Comparison of ENCODE assay signal across 21 mouse cellular contexts in the genomic region with DNA sequence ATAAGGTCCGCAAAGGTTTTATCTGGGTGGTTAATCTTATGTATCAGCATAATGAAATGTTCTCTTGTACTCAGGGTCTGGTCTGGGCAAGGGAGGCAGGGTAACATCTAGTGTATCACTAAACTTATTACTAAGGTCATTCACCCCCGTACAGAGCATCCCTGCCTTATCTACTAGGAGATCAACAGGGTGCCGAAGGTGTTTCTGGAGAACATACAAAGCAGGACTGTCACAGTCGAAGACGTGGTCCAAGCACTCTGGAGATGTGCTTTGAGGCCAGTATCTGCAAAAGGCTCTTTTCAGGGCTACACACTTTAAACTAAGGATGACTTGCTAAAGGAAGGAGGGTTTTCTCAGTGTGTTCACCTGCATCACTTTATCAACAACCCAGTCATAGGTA. TPM values are rescaled to one million over a fixed set of nuclear protein-coding genes. Genes with fewer than 3 reads are reported as not detected.
DNase-seq lines count a peak whose midpoint lies in the region; ATAC-seq and TF ChIP-seq lines count a peak whose summit lies in the region.
"Had no signal": no experiment of that assay in that cellular context is flagged by ENCODE, and none has a peak within 500 bp of the region (broad histone marks: within the 10 kb centered on the region; RNA-seq: fewer than 3 reads in every experiment).

No protein-coding gene starts in this region.

- peaks cover 53% of the 10 kb centered on the region for H3K4me1 ChIP-seq in erythroblast, embryonic 14.5 days (ENCODE audit: control insufficient read depth)
- peaks cover 14% of the 10 kb centered on the region for H3K4me1 ChIP-seq in kidney, embryonic 15.5 days
- peaks cover 25% of the 10 kb centered on the region for H3K4me1 ChIP-seq in embryonic facial prominence, embryonic 10.5 days
- H3K4me1 ChIP-seq in liver, embryonic 14.5 days (replicated peaks; ENCODE audit: control insufficient read depth in 2 of 2, insufficient read depth in 2 of 2, low read length in 1 of 2): peaks cover 5 to 15% of the 10 kb centered on the region in 2 experiments
- peaks cover 2% of the 10 kb centered on the region; the same call in 1 of the 2 replicates for H3K4me1 ChIP-seq in thymus, adult 2 months (replicated peaks; ENCODE audit: control insufficient read depth, insufficient read depth, low read length)

- no peaks in the 10 kb centered on the region for H3K9me3 ChIP-seq in erythroblast, embryonic 14.5 days (ENCODE audit: control insufficient read depth, low read length)
- H3K9me3 ChIP-seq in kidney, embryonic 15.5 days (replicated peaks): no peaks in the 10 kb centered on the region
- no peaks in the 10 kb centered on the region for H3K9me3 ChIP-seq in embryonic facial prominence, embryonic 10.5 days
- H3K9me3 ChIP-seq in liver, embryonic 14.5 days (ENCODE audit: control insufficient read depth, low read length): no peaks in the 10 kb centered on the region
- H3K9me3 ChIP-seq: heart, embryonic 13.5 days; neural tube, embryonic 12.5 days; stomach, embryonic 15.5 days had no signal

- ATAC-seq in erythroblast, adult 5-6 weeks (replicated peaks; ENCODE audit: low FRiP score, poor library complexity, severe bottlenecking): no peak
- ATAC-seq in kidney, embryonic 15.5 days (replicated peaks; ENCODE audit: low FRiP score): no peak
- no peak for ATAC-seq in liver, embryonic 14.5 days (ENCODE audit: insufficient read depth)

- no peak overlapping the region for H3K9ac ChIP-seq in kidney, embryonic 15.5 days
- H3K9ac ChIP-seq in liver, embryonic 14.5 days (replicated peaks): peak overlapping the region; percentile 28; the same call in 1 of the 2 replicates
- H3K9ac ChIP-seq: heart, embryonic 13.5 days; neural tube, embryonic 12.5 days; stomach, embryonic 15.5 days had no signal

- H3K4me2 ChIP-seq in kidney, embryonic 15.5 days: no peak overlapping the region
- peak overlapping the region; percentile 60 for H3K4me2 ChIP-seq in liver, embryonic 14.5 days (ENCODE audit: low read depth)
- H3K4me2 ChIP-seq: heart, embryonic 13.5 days; neural tube, embryonic 12.5 days; stomach, embryonic 15.5 days had no signal

- H3K36me3 ChIP-seq in erythroblast, embryonic 14.5 days (ENCODE audit: control insufficient read depth): no peaks in the 10 kb centered on the region
- H3K36me3 ChIP-seq in kidney, embryonic 15.5 days: no peaks in the 10 kb centered on the region
- no peaks in the 10 kb centered on the region for H3K36me3 ChIP-seq in embryonic facial prominence, embryonic 10.5 days (replicated peaks)
- no peaks in the 10 kb centered on the region for H3K36me3 ChIP-seq in liver, embryonic 14.5 days (replicated peaks; ENCODE audit: control insufficient read depth, insufficient read depth, low read depth)
- H3K36me3 ChIP-seq in thymus, adult 2 months (ENCODE audit: control insufficient read depth, insufficient read depth, low read length): no peaks in the 10 kb centered on the region
- H3K36me3 ChIP-seq: heart, embryonic 13.5 days; neural tube, embryonic 12.5 days; stomach, embryonic 15.5 days had no signal

- no peak for TF ChIP-seq POLR2A in thymus, adult 2 months (IDR thresholded peaks at IDR 0.05; ENCODE audit: control insufficient read depth, extremely low read depth, insufficient read depth, low read length, poor library complexity)

- no peak for DNase-seq in kidney, postnatal 25 days
- DNase-seq in embryonic facial prominence, embryonic 10.5 days (ENCODE audit: low spot score): no peak
- no peak for DNase-seq in liver, embryonic 14.5 days (ENCODE audit: low read depth in 3 of 3, low spot score in 3 of 3)
- DNase-seq in thymus, adult 2 months: no peak
- no peak for DNase-seq in adrenal gland, adult (ENCODE audit: inconsistent age in 2 of 2, low spot score in 1 of 2)
- DNase-seq: adrenal gland, adult 8-10 months; cerebellum, postnatal 25 days; gastrocnemius, postnatal 25 days; heart, postnatal 4 days; kidney, adult 2 months; lung, adult 18-20 months; spleen, adult 18-20 months; thymus, postnatal 14 days had no signal

- peak overlapping the region; percentile 54 for H3K27ac ChIP-seq in kidney, embryonic 15.5 days
- H3K27ac ChIP-seq in embryonic facial prominence, embryonic 10.5 days (replicated peaks): peak overlapping the region; percentile 75
- peak overlapping the region; percentile 89 for H3K27ac ChIP-seq in liver, embryonic 14.5 days
- H3K27ac ChIP-seq in thymus, adult 2 months (ENCODE audit: control insufficient read depth, insufficient read depth, low read length): no peak overlapping the region
- H3K27ac ChIP-seq: heart, embryonic 13.5 days; neural tube, embryonic 12.5 days had no signal

- TF ChIP-seq EP300 in liver, embryonic 14.5 days (IDR thresholded peaks at IDR 0.05; ENCODE audit: low read depth): no peak

- TF ChIP-seq CTCF in liver, embryonic 14.5 days (IDR thresholded peaks at IDR 0.05; ENCODE audit: low read depth): no peak
- no peak for TF ChIP-seq CTCF in thymus, adult 2 months (IDR thresholded peaks at IDR 0.05; ENCODE audit: borderline replicate concordance, control insufficient read depth, extremely low read depth, insufficient read depth, low read length, poor library complexity)

- no peaks in the 10 kb centered on the region for H3K27me3 ChIP-seq in erythroblast, embryonic 14.5 days (ENCODE audit: control insufficient read depth)
- H3K27me3 ChIP-seq in kidney, embryonic 15.5 days: no peaks in the 10 kb centered on the region
- no peaks in the 10 kb centered on the region for H3K27me3 ChIP-seq in embryonic facial prominence, embryonic 10.5 days (replicated peaks; ENCODE audit: low read depth, poor library complexity, severe bottlenecking)
- no peaks in the 10 kb centered on the region for H3K27me3 ChIP-seq in liver, embryonic 14.5 days (ENCODE audit: control insufficient read depth, insufficient read depth, low read length)
- no peaks in the 10 kb centered on the region for H3K27me3 ChIP-seq in thymus, adult 2 months (ENCODE audit: control insufficient read depth, insufficient read depth, low read length)
- H3K27me3 ChIP-seq: CH12.LX; heart, embryonic 13.5 days; neural tube, embryonic 12.5 days; stomach, embryonic 15.5 days had no signal

- peak overlapping the region; percentile 58 for H3K4me3 ChIP-seq in erythroblast, embryonic 14.5 days (replicated peaks)
- no peak overlapping the region for H3K4me3 ChIP-seq in kidney, embryonic 15.5 days (replicated peaks)
- 0 out of 2 replicates have a peak overlapping the region, but pooled peaks have one; percentile 3 for H3K4me3 ChIP-seq in embryonic facial prominence, embryonic 10.5 days
- no peak overlapping the region for H3K4me3 ChIP-seq in liver, embryonic 14.5 days (ENCODE audit: insufficient read depth in 1 of 2, low read depth in 2 of 2, low read length in 2 of 2)
- no peak overlapping the region for H3K4me3 ChIP-seq in thymus, adult 2 months (ENCODE audit: control insufficient read depth, insufficient read depth, low read length)
- H3K4me3 ChIP-seq: heart, embryonic 13.5 days; neural tube, embryonic 12.5 days; stomach, embryonic 15.5 days had no signal

- 64% methylated on average over 5 of the region's 5 CpGs for WGBS in kidney, embryonic 15.5 days
- whole genome bisulfite sequencing in embryonic facial prominence, embryonic 10.5 days: 77% methylated on average over 5 of the region's 5 CpGs
- 69% methylated on average over 5 of the region's 5 CpGs for WGBS in liver, embryonic 14.5 days (ENCODE audit: insufficient replicate concordance)
- WGBS in thymus, adult 2 months: 91% methylated on average over 5 of the region's 5 CpGs

RNA-seq across cellular contexts. Expression of gene Hist1h3f, which starts 2.8 kb away (rescaled TPM):
- 1.3 and 3.3 TPM in 2 replicates for polyA plus RNA-seq in erythroblast, embryonic 14.5 days (2012)
- 12.7 and 21.7 TPM in 2 replicates for total RNA-seq in erythroblast, adult 5-6 weeks (2015; ENCODE audit: low replicate concordance)
- 51.2 and 57.7 TPM in 2 replicates for total RNA-seq in erythroblast, adult 5-6 weeks (2017; ENCODE audit: low replicate concordance)
- 0.86 and 1.3 TPM in 2 replicates for polyA plus RNA-seq in kidney, embryonic 15.5 days (2015; fragmentation: Nextera tagmentation; extraction: Ambion mirVana)
- polyA plus RNA-seq in embryonic facial prominence, embryonic 10.5 days (2016; fragmentation: Nextera tagmentation; extraction: Ambion mirVana): 0.97 and 1.2 TPM in 2 replicates
- 5.1 and 13.6 TPM in 2 replicates for polyA plus RNA-seq in liver, embryonic 14.5 days (2012; rRNA removed)
- 1.00 and 1.1 TPM in 2 replicates for polyA plus RNA-seq in liver, embryonic 14.5 days (2014; fragmentation: Nextera tagmentation; extraction: Ambion mirVana)
- polyA plus RNA-seq in thymus, adult 2 months (2012; rRNA removed): 72.3 and 87.8 TPM in 2 replicates

RNA-seq across cellular contexts. Expression of gene Hist1h2bh, which starts 3.5 kb away (rescaled TPM):
- polyA plus RNA-seq in erythroblast, embryonic 14.5 days (2012): 0.43 and 3.0 TPM in 2 replicates
- 13.4 and 18.2 TPM in 2 replicates for total RNA-seq in erythroblast, adult 5-6 weeks (2015; ENCODE audit: low replicate concordance)
- total RNA-seq in erythroblast, adult 5-6 weeks (2017; ENCODE audit: low replicate concordance): 63.0 and 67.3 TPM in 2 replicates
- 0.91 and 1.1 TPM in 2 replicates for polyA plus RNA-seq in kidney, embryonic 15.5 days (2015; fragmentation: Nextera tagmentation; extraction: Ambion mirVana)
- 1.1 TPM in 2 replicates for polyA plus RNA-seq in embryonic facial prominence, embryonic 10.5 days (2016; fragmentation: Nextera tagmentation; extraction: Ambion mirVana)
- polyA plus RNA-seq in liver, embryonic 14.5 days (2012; rRNA removed): 6.7 and 8.7 TPM in 2 replicates
- polyA plus RNA-seq in liver, embryonic 14.5 days (2014; fragmentation: Nextera tagmentation; extraction: Ambion mirVana): 1.2 and 1.4 TPM in 2 replicates
- 37.8 and 51.2 TPM in 2 replicates for polyA plus RNA-seq in thymus, adult 2 months (2012; rRNA removed)

RNA-seq across cellular contexts. Expression of gene Hist1h4f, which starts 4.8 kb away (rescaled TPM):
- 8.3 and 13.8 TPM in 2 replicates for polyA plus RNA-seq in erythroblast, embryonic 14.5 days (2012)
- total RNA-seq in erythroblast, adult 5-6 weeks (2015; ENCODE audit: low replicate concordance): 55.5 and 68.5 TPM in 2 replicates
- total RNA-seq in erythroblast, adult 5-6 weeks (2017; ENCODE audit: low replicate concordance): 1,011 and 1,279 TPM in 2 replicates
- 0.96 and 1.3 TPM in 2 replicates for polyA plus RNA-seq in kidney, embryonic 15.5 days (2015; fragmentation: Nextera tagmentation; extraction: Ambion mirVana)
- 1.00 and 1.2 TPM in 2 replicates for polyA plus RNA-seq in embryonic facial prominence, embryonic 10.5 days (2016; fragmentation: Nextera tagmentation; extraction: Ambion mirVana)
- 4.9 and 17.8 TPM in 2 replicates for polyA plus RNA-seq in liver, embryonic 14.5 days (2012; rRNA removed)
- 0.75 and 1.6 TPM in 2 replicates for polyA plus RNA-seq in liver, embryonic 14.5 days (2014; fragmentation: Nextera tagmentation; extraction: Ambion mirVana)
- polyA plus RNA-seq in thymus, adult 2 months (2012; rRNA removed): 208 and 221 TPM in 2 replicates
- polyA plus RNA-seq: heart, embryonic 13.5 days; midbrain, postnatal 0 days had no signal

RNA-seq across cellular contexts. Expression of gene Hist1h1d, which starts 6.4 kb away (rescaled TPM):
- 0.51 and 0.95 TPM in 2 replicates for polyA plus RNA-seq in erythroblast, embryonic 14.5 days (2012)
- total RNA-seq in erythroblast, adult 5-6 weeks (2015; ENCODE audit: low replicate concordance): 14.6 and 16.7 TPM in 2 replicates
- 170 and 238 TPM in 2 replicates for total RNA-seq in erythroblast, adult 5-6 weeks (2017; ENCODE audit: low replicate concordance)
- polyA plus RNA-seq in kidney, embryonic 15.5 days (2015; fragmentation: Nextera tagmentation; extraction: Ambion mirVana): 0.66 and 0.67 TPM in 2 replicates
- polyA plus RNA-seq in embryonic facial prominence, embryonic 10.5 days (2016; fragmentation: Nextera tagmentation; extraction: Ambion mirVana): 0.58 and 0.60 TPM in 2 replicates
- 0.54 and 0.70 TPM in 2 replicates for polyA plus RNA-seq in liver, embryonic 14.5 days (2012; rRNA removed)
- polyA plus RNA-seq in liver, embryonic 14.5 days (2014; fragmentation: Nextera tagmentation; extraction: Ambion mirVana): 1.2 and 1.6 TPM in 2 replicates
- 1.9 and 2.9 TPM in 2 replicates for polyA plus RNA-seq in thymus, adult 2 months (2012; rRNA removed)

RNA-seq across cellular contexts. Expression of gene Hist1h3g, which starts 11.5 kb away (rescaled TPM):
- 8.8 and 11.7 TPM in 2 replicates for polyA plus RNA-seq in erythroblast, embryonic 14.5 days (2012)
- total RNA-seq in erythroblast, adult 5-6 weeks (2015; ENCODE audit: low replicate concordance): 74.4 and 97.2 TPM in 2 replicates
- total RNA-seq in erythroblast, adult 5-6 weeks (2017; ENCODE audit: low replicate concordance): 54.5 and 131 TPM in 2 replicates
- 6.6 and 6.9 TPM in 2 replicates for polyA plus RNA-seq in kidney, embryonic 15.5 days (2015; fragmentation: Nextera tagmentation; extraction: Ambion mirVana)
- 6.5 and 7.7 TPM in 2 replicates for polyA plus RNA-seq in embryonic facial prominence, embryonic 10.5 days (2016; fragmentation: Nextera tagmentation; extraction: Ambion mirVana)
- 48.1 and 52.5 TPM in 2 replicates for polyA plus RNA-seq in liver, embryonic 14.5 days (2012; rRNA removed)
- 8.6 and 9.6 TPM in 2 replicates for polyA plus RNA-seq in liver, embryonic 14.5 days (2014; fragmentation: Nextera tagmentation; extraction: Ambion mirVana)
- 496 and 661 TPM in 2 replicates for polyA plus RNA-seq in thymus, adult 2 months (2012; rRNA removed)
- polyA plus RNA-seq: midbrain, postnatal 0 days had no signal

Comparison
In these comparisons a context has a peak if more than half of its experiments do, and no peak if none do; other contexts are left out.
1. H3K4me3 ChIP-seq: peak in erythroblast, embryonic 14.5 days (single experiment) and embryonic facial prominence, embryonic 10.5 days (single experiment); none in kidney, embryonic 15.5 days (single experiment), liver, embryonic 14.5 days (0 of 2) and thymus, adult 2 months (single experiment).
2. RNA of gene Hist1h4f, which starts 4.8 kb away (polyA plus RNA-seq): 208 to 221 TPM in thymus, adult 2 months; 0.75 to 17.8 TPM in liver, embryonic 14.5 days, 8.3 to 13.8 TPM in erythroblast, embryonic 14.5 days, 1.00 to 1.2 TPM in embryonic facial prominence, embryonic 10.5 days and 0.96 to 1.3 TPM in kidney, embryonic 15.5 days; every median in the first group is over 10 times any median in the second.